In genomic region chr4:140634861-140635388, GRCm38 (mm10) we compare ENCODE assay signal across 17 mouse cellular contexts. TPM values are rescaled to one million over a fixed set of nuclear protein-coding genes. Genes with fewer than 3 reads are reported as not detected.
DNase-seq lines count a peak whose midpoint lies in the region; ATAC-seq and TF ChIP-seq lines count a peak whose summit lies in the region.
"Had no signal": no experiment of that assay in that cellular context is flagged by ENCODE, and none has a peak within 500 bp of the region (broad histone marks: within the 10 kb centered on the region; RNA-seq: fewer than 3 reads in every experiment).

No protein-coding gene starts in this region.

- H3K4me1 ChIP-seq in heart, embryonic 10.5 days = peaks cover 57% of the 10 kb centered on the region
- peaks cover 76% of the 10 kb centered on the region for H3K4me1 ChIP-seq in midbrain, embryonic 10.5 days
- peaks cover 5% of the 10 kb centered on the region; the same call in 1 of the 2 replicates for H3K4me1 ChIP-seq in midbrain, embryonic 14.5 days (ENCODE audit: control insufficient read depth, insufficient read depth, low read length)
- peaks cover 20% of the 10 kb centered on the region for H3K4me1 ChIP-seq in embryonic fibroblast, embryonic 13.5 days (ENCODE audit: control insufficient read depth, insufficient read depth, low read length)

- H3K36me3 ChIP-seq in heart, embryonic 10.5 days = peaks cover 6% of the 10 kb centered on the region; the same call in 1 of the 2 replicates
- H3K36me3 ChIP-seq in midbrain, embryonic 10.5 days = peaks cover 64% of the 10 kb centered on the region
- H3K36me3 ChIP-seq in midbrain, embryonic 14.5 days (ENCODE audit: control insufficient read depth, insufficient read depth, low read length) = peaks cover 8% of the 10 kb centered on the region; the same call in 1 of the 2 replicates
- H3K36me3 ChIP-seq: embryonic facial prominence, embryonic 15.5 days; lung, embryonic 15.5 days had no signal

- no peak overlapping the region for H3K27ac ChIP-seq in heart, embryonic 10.5 days
- peak overlapping the region; percentile 33; the same call in 1 of the 2 replicates for H3K27ac ChIP-seq in midbrain, embryonic 10.5 days (replicated peaks)
- no peak overlapping the region for H3K27ac ChIP-seq in midbrain, embryonic 14.5 days (replicated peaks; ENCODE audit: low read depth, low read length)
- peak overlapping the region; percentile 47 for H3K27ac ChIP-seq in embryonic fibroblast, embryonic 13.5 days (ENCODE audit: insufficient read depth, low read length)
- H3K27ac ChIP-seq: embryonic facial prominence, embryonic 15.5 days; hindbrain, postnatal 0 days; lung, embryonic 15.5 days; neural tube, embryonic 12.5 days had no signal

- 78% methylated on average over 10 of the region's 10 CpGs for WGBS in heart, embryonic 10.5 days
- 85% methylated on average over 10 of the region's 10 CpGs for WGBS in midbrain, embryonic 10.5 days
- WGBS in midbrain, embryonic 14.5 days = 83% methylated on average over 10 of the region's 10 CpGs

- no peak overlapping the region for H3K4me3 ChIP-seq in heart, embryonic 10.5 days
- H3K4me3 ChIP-seq in midbrain, embryonic 10.5 days = no peak overlapping the region
- H3K4me3 ChIP-seq in midbrain, embryonic 14.5 days (replicated peaks; ENCODE audit: low read depth, low read length) = no peak overlapping the region
- no peak overlapping the region for H3K4me3 ChIP-seq in embryonic fibroblast, embryonic 13.5 days (ENCODE audit: insufficient read depth, low read length)
- H3K4me3 ChIP-seq: embryonic facial prominence, embryonic 15.5 days; lung, embryonic 15.5 days; neural tube, embryonic 12.5 days had no signal

- no peak for TF ChIP-seq CTCF in embryonic fibroblast, embryonic 13.5 days (IDR thresholded peaks at IDR 0.05; ENCODE audit: borderline replicate concordance, insufficient read depth, low read length)

- no peaks in the 10 kb centered on the region for H3K27me3 ChIP-seq in heart, embryonic 10.5 days (ENCODE audit: insufficient read depth, poor library complexity, severe bottlenecking)
- no peaks in the 10 kb centered on the region for H3K27me3 ChIP-seq in midbrain, embryonic 10.5 days (ENCODE audit: low read depth, poor library complexity, severe bottlenecking)
- no peaks in the 10 kb centered on the region for H3K27me3 ChIP-seq in midbrain, embryonic 14.5 days (ENCODE audit: control insufficient read depth, insufficient read depth, low read length)
- H3K27me3 ChIP-seq: embryonic facial prominence, embryonic 15.5 days; lung, embryonic 15.5 days; neural tube, embryonic 12.5 days had no signal

- H3K9ac ChIP-seq in midbrain, embryonic 14.5 days (replicated peaks; ENCODE audit: low read length) = no peak overlapping the region
- H3K9ac ChIP-seq: embryonic facial prominence, embryonic 15.5 days; lung, embryonic 15.5 days; neural tube, embryonic 12.5 days had no signal

- TF ChIP-seq POLR2A in embryonic fibroblast, embryonic 13.5 days (IDR thresholded peaks at IDR 0.05; ENCODE audit: low read depth, low read length) = no peak

- peak; percentile 45 for DNase-seq in cerebellum, adult 18-20 months
- DNase-seq in cerebellum, postnatal 4 days (ENCODE audit: low spot score in 2 of 2) = no peak
- DNase-seq in heart, adult 18-20 months = peak; percentile 48 to 57
- DNase-seq in heart, embryonic 10.5 days (ENCODE audit: low spot score) = no peak
- no peak for DNase-seq in midbrain, embryonic 10.5 days (ENCODE audit: low spot score)
- no peak for DNase-seq in midbrain, embryonic 14.5 days
- no peak for DNase-seq in frontal cortex, postnatal 25 days (ENCODE audit: low spot score in 2 of 2)
- DNase-seq: adrenal gland, adult 8-10 months; kidney, postnatal 36 days; retina, postnatal 1 day; thymus, postnatal 4 days had no signal

- H3K9me3 ChIP-seq in heart, embryonic 10.5 days = no peaks in the 10 kb centered on the region
- no peaks in the 10 kb centered on the region for H3K9me3 ChIP-seq in midbrain, embryonic 10.5 days (replicated peaks)
- H3K9me3 ChIP-seq in midbrain, embryonic 14.5 days (ENCODE audit: control insufficient read depth, low read length) = no peaks in the 10 kb centered on the region
- H3K9me3 ChIP-seq: embryonic facial prominence, embryonic 15.5 days; lung, embryonic 15.5 days; neural tube, embryonic 12.5 days had no signal

- ATAC-seq in midbrain, embryonic 14.5 days (ENCODE audit: low FRiP score, low TSS enrichment) = no peak
- ATAC-seq: CD4-positive, CD25-positive, alpha-beta regulatory T cell, adult 4 months; hindbrain, postnatal 0 days had no signal

- no peak overlapping the region for H3K4me2 ChIP-seq in midbrain, embryonic 14.5 days (ENCODE audit: low read length)
- H3K4me2 ChIP-seq: embryonic facial prominence, embryonic 15.5 days; lung, embryonic 15.5 days; neural tube, embryonic 12.5 days had no signal

RNA-seq across cellular contexts. Expression of gene Arhgef10l, which starts 30.9 kb away (rescaled TPM):
- total RNA-seq in heart, adult 18-20 months (2021) = 10 to 100 TPM; 68.5 to 72.7 TPM
- polyA plus RNA-seq in heart, embryonic 10.5 days (2016; fragmentation: Nextera tagmentation; extraction: Ambion mirVana) = 13.3 and 14.9 TPM in 2 replicates
- 25.1 and 32.4 TPM in 2 replicates for polyA plus RNA-seq in midbrain, embryonic 10.5 days (2016; fragmentation: Nextera tagmentation; extraction: Ambion mirVana)
- 18.7 and 24.6 TPM in 2 replicates for polyA plus RNA-seq in midbrain, embryonic 14.5 days (2014; fragmentation: Nextera tagmentation; extraction: Ambion mirVana)
- 12.6 and 17.2 TPM in 2 replicates for polyA plus RNA-seq in embryonic fibroblast, embryonic 13.5 days (2011; ENCODE audit: insufficient read length, low read depth, missing spikeins)

Comparison
In these comparisons a context has a peak if more than half of its experiments do, and no peak if none do; other contexts are left out.
1. DNase-seq: peak in cerebellum, adult 18-20 months (2 of 2) and heart, adult 18-20 months (2 of 2); none in cerebellum, postnatal 4 days (0 of 2), heart, embryonic 10.5 days (single experiment), midbrain, embryonic 10.5 days (single experiment), midbrain, embryonic 14.5 days (single experiment) and frontal cortex, postnatal 25 days (0 of 2).
2. H3K27ac ChIP-seq: peak in midbrain, embryonic 10.5 days (single experiment) and embryonic fibroblast, embryonic 13.5 days (single experiment); none in heart, embryonic 10.5 days (single experiment) and midbrain, embryonic 14.5 days (single experiment).